Mouse (Mus musculus): ENCODE measurements around the gene Gm17079. TPM values are rescaled to one million over a fixed set of nuclear protein-coding genes. Genes with fewer than 3 reads are reported as not detected.
"Not testable (repeated sequence)": the region's sequence is repeated elsewhere in the genome, so short reads cannot be mapped to it uniquely, and the experiment has no call there.

The Gm17079 gene
- total RNA-seq (2022): not detected

DNA sequence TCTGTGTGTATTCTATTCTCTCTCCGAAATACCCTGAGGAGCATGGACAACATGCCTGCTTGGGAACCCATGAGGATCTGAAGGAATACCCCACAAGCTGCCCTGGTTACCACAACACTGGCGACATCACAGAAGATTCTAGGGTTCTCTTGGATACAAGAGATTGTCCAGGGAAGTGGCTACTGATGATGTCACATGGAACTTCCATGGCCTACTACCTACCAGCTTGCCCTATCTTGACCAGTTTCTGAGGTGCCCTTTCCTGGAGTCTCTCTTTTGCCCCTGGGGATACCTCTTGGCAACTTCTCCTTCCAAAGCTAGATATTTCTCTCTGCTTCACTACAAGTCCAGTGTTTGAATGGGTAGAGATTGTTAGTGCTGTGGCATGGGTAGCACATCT lies at the start of gene Gm17079:
Gene Gm17079 (minus strand): TSS at position 101 of the 400 bp plus-strand sequence.
- DNase-seq: not testable (repeated sequence)

- DNase-seq: no peak
Observed at GRCm38 (mm10) chr14:51740347-51741170, 45.3 kb upstream of the Gm17079 start.

DNA sequence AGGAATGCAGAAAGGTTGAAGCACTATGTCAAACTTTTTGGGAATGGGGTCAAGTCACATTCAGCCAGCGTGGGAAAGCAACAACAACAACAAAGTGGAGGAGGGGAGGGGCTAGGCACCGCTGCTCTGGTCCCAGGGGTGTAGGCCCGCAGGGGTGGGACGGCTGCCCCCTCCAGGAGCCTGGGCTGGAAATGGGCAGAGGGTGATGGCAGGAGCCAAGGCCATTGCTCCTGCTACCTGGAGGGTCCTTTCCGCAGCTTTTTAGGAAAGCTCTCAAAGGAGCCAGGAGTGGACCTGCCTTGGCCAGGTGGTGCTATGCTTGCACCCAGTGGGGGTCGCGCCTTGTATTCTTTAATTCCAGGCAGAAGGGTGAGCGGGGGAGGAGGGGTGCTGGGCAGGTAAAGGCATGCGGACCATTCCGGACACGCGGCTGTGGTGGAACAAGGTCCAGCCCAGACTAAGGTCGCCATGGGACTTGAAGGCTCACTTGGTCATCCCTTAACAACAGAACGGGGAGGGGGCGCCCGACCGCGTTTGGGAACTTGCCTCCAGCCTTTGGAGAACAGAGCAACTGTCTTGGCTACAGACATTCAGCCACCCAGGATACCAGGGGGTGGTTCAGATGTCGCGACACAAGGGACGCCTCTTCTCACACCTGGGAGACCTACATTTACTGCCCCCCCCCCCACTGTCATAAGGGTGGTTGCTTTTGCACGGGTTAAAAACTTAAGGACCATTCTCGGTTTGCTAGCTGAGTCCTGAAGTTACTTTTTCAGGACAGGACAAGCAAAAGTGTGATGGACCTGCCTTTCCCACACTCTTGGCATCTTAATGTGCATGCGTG lies 44.1 kb upstream of the Gm17079 start:
- DNase-seq: no peak

DNA sequence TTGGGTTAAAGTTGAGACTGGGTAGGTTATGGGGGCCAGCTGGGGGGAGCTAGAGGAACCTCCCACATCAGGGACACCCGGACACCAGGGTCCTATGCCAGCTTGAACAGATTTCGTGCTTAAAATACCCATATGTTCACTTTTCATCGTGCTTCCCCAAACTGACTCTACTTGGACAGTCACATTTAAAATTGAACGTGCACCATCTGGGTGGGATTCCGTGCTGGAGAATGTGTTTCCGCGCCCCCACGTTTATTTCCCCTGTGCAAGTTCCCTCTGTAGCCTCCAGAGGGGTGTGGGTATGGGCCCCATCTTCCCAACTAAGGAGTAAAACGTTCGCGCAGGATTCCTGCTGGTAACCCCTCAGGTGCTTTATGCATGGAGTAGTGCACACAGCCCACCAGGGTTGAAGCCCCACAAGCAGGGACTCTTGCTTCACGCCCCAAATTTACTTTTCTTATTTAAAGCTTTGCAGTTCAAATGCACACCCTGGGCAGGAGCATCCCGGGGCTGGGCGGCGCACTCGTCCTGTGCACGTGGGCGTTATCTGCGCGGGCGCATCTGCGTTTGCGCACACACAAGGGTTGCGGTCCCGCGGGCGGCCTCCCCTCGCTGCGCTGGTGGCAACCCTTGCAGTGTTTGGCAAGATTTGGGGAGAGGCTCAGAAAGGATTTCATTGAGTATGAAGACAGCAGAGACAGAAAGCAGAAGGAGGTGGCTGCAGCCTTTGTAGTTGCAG lies 43.3 kb upstream of the Gm17079 start:
- no peak for DNase-seq

- no peak for DNase-seq
Observed at GRCm38 (mm10) chr14:51737967-51738366, 42.7 kb upstream of the Gm17079 start.

DNA sequence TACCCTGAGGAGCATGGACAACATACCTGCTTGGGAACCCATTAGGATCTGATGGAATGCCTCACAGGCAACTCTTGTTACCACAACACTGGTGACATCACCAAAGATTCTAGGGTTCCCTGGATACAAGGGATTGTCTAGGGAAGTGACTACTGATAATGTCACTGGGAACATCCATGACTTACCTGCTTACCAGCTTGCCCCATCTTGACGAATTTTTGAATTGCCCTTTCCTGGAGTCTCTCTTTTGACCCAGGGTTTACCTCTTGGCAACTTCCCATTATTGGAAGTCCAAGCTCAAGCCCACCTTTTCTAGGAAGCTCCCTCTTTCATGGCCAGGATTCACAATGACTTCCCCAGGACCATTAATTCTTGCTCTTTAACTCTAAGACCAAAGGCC lies 21.8 kb upstream of the Gm17079 start, which contains the start of gene Gm5800:
Gene Gm5800 (minus strand): TSS at position 101 of the 400 bp plus-strand sequence.
- no peak for DNase-seq

GRCm38 (mm10) chr14:51677269-51677668 lies 18.0 kb downstream of the Gm17079 start:
- no peak for DNase-seq

Other genes starting within 250 kb of the Gm17079 start
- gene Vmn2r89, start 243.6 kb downstream of the Gm17079 start, total RNA-seq (2022): not detected
- not detected for gene Gm5622, start 142.7 kb downstream of the Gm17079 start, total RNA-seq (2022)
- not detected for gene Gm17175, start 121.4 kb downstream of the Gm17079 start, total RNA-seq (2022)
- not detected for gene Gm17174, start 103.3 kb downstream of the Gm17079 start, total RNA-seq (2022)
- not detected for gene Gm17078, start 84.2 kb downstream of the Gm17079 start, total RNA-seq (2022)
- gene Gm4181, start 59.8 kb downstream of the Gm17079 start, total RNA-seq (2022): not detected
- gene Gm5800, start 21.7 kb upstream of the Gm17079 start, total RNA-seq (2022): not detected
- gene Ang4, start 78.1 kb upstream of the Gm17079 start, total RNA-seq (2022): not detected
- not detected for gene AY358078, start 104.6 kb upstream of the Gm17079 start, total RNA-seq (2022)
- not detected for gene Ear6, start 158.2 kb upstream of the Gm17079 start, total RNA-seq (2022)
- 10 to 100 TPM; 31.5 to 50.1 (median 45.6) TPM for gene Mettl17, start 189.4 kb upstream of the Gm17079 start, total RNA-seq (2022)
- 1 to 10 TPM in 1 of 4 experiments, under 1 TPM in 3; 0.20 to 1.2 (median 0.66) TPM for gene Slc39a2, start 197.4 kb upstream of the Gm17079 start, total RNA-seq (2022)
- gene Ndrg2, start 218.7 kb upstream of the Gm17079 start, total RNA-seq (2022): 100 to 1,000 TPM; 209 to 364 (median 285) TPM
- gene Tppp2, start 223.0 kb upstream of the Gm17079 start, total RNA-seq (2022): not detected
- not detected for gene Rnase13, start 227.3 kb upstream of the Gm17079 start, total RNA-seq (2022)